Mouse (Mus musculus): ENCODE data around the gene Orc5.

DNA sequence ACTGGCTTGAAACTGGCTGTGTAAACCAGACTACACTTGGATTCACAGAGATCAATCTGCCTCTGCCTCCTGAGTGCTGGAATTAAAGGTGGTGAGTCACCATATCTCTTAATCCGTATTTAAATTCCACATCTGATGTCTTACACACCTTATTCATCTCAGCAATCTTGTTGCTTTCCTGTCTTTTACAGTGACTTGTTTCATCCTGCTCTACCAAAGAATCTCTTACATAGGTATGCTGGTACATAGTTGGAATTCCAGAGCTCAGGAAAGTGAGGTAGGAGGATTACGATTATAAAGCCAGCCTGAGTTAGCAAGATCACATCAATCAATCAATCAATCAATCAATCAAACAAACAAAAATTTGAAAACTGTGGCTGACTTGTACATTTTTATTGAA is 9.6 kb upstream of the Orc5 start:
- TF ChIP-seq USF1 (IDR thresholded peaks at IDR 0.05; ENCODE audit: low read depth) (no peak), CTCF (IDR thresholded peaks at IDR 0.05; ENCODE audit: control insufficient read depth, insufficient read depth, insufficient read length) (no peak), MYOD1 (IDR thresholded peaks at IDR 0.05; ENCODE audit: control insufficient read depth, insufficient read length, low read depth) (no peak), MAX (IDR thresholded peaks at IDR 0.05) (no peak), MYOG (IDR thresholded peaks at IDR 0.05; ENCODE audit: control insufficient read depth, extremely low read depth, insufficient read length) (no peak)

Data from C2C12 (cell line).